Mouse (Mus musculus) natural killer cell, adult 2 months (primary cell): Measurements from ENCODE around the gene Gm21988.

Source experiments
- DNase-seq, 2 experiments: peaks; one replicate each; pipeline ENCODE4 v3.0.0; 2022; ENCODE audit warnings: low spot score in 2 of 2

The Gm21988 gene

GRCm38 (mm10) chr11:70218039-70218438 is 21.6 kb downstream of the Gm21988 start:
- no peak for DNase-seq

- no peak for DNase-seq
Measured at GRCm38 (mm10) chr11:70216103-70216502, 23.5 kb downstream of the Gm21988 start.

- no peak for DNase-seq
Measured at GRCm38 (mm10) chr11:70215301-70215700, 24.3 kb downstream of the Gm21988 start.

GRCm38 (mm10) chr11:70214856-70215209 is 24.8 kb downstream of the Gm21988 start:
- no peak for DNase-seq

GRCm38 (mm10) chr11:70214191-70214855 is 25.3 kb downstream of the Gm21988 start:
- DNase-seq = no peak

- no peak for DNase-seq
Measured at GRCm38 (mm10) chr11:70213736-70214135, 25.9 kb downstream of the Gm21988 start.

- DNase-seq = peak in 1 of 2 experiments; percentile 55
Measured at GRCm38 (mm10) chr11:70212896-70213295, 26.7 kb downstream of the Gm21988 start.

- no peak for DNase-seq
Measured at GRCm38 (mm10) chr11:70212423-70212822, 27.2 kb downstream of the Gm21988 start, which contains the start of gene Slc16a11. Gene Slc16a11, plus strand, starts transcription at chr11:70212752.

- no peak for DNase-seq
Measured at GRCm38 (mm10) chr11:70211972-70212371, 27.7 kb downstream of the Gm21988 start.

GRCm38 (mm10) chr11:70210681-70211080 is 28.9 kb downstream of the Gm21988 start:
- DNase-seq = no peak

- no peak for DNase-seq
Measured at GRCm38 (mm10) chr11:70208778-70209388, 30.7 kb downstream of the Gm21988 start.

GRCm38 (mm10) chr11:70207283-70207682 is 32.3 kb downstream of the Gm21988 start:
- no peak for DNase-seq

- DNase-seq = no peak
Measured at GRCm38 (mm10) chr11:70206801-70207200, 32.8 kb downstream of the Gm21988 start.

GRCm38 (mm10) chr11:70201691-70202090 is 37.9 kb downstream of the Gm21988 start:
- peak; percentile 75 to 78 for DNase-seq

GRCm38 (mm10) chr11:70200036-70200608 is 39.5 kb downstream of the Gm21988 start:
- no peak for DNase-seq

- no peak for DNase-seq
Measured at GRCm38 (mm10) chr11:70199107-70199506, 40.5 kb downstream of the Gm21988 start.

GRCm38 (mm10) chr11:70198332-70198731 is 41.3 kb downstream of the Gm21988 start:
- DNase-seq = peak; percentile 58 to 80

- DNase-seq = no peak
Measured at GRCm38 (mm10) chr11:70193354-70194285, 46.0 kb downstream of the Gm21988 start.

GRCm38 (mm10) chr11:70192157-70192556 is 47.5 kb downstream of the Gm21988 start:
- DNase-seq = no peak

GRCm38 (mm10) chr11:70191188-70191587 is 48.4 kb downstream of the Gm21988 start:
- no peak for DNase-seq

GRCm38 (mm10) chr11:70189319-70190134 is 50.1 kb downstream of the Gm21988 start:
- DNase-seq = no peak
